Mouse (Mus musculus): Measurements from ENCODE around the gene Amz2. TPM values are rescaled to one million over a fixed set of nuclear protein-coding genes. Genes with fewer than 3 reads are reported as not detected.
"Not testable (repeated sequence)": the region's sequence is repeated elsewhere in the genome, so short reads cannot be mapped to it uniquely, and the experiment has no call there.

The Amz2 gene
- total RNA-seq, 2 experiments from 2014 or later, result 37.5 to 41.1 TPM

- no peak for ATAC-seq (replicated peaks; ENCODE audit: poor library complexity, severe bottlenecking)
Measured at GRCm38 (mm10) chr11:109489763-109490162, 64.0 kb downstream of the Amz2 start.

- ATAC-seq (replicated peaks; ENCODE audit: poor library complexity, severe bottlenecking), result no peak
Measured at GRCm38 (mm10) chr11:109491844-109492243, 66.1 kb downstream of the Amz2 start.

GRCm38 (mm10) chr11:109492847-109493464, 67.2 kb downstream of the Amz2 start:
- not testable (repeated sequence) for ATAC-seq (replicated peaks; ENCODE audit: poor library complexity, severe bottlenecking)

GRCm38 (mm10) chr11:109494890-109495770, 69.4 kb downstream of the Amz2 start:
- ATAC-seq (replicated peaks; ENCODE audit: poor library complexity, severe bottlenecking), result no peak

GRCm38 (mm10) chr11:109495771-109496474, 70.2 kb downstream of the Amz2 start:
- ATAC-seq (replicated peaks; ENCODE audit: poor library complexity, severe bottlenecking), result peak; percentile 67

GRCm38 (mm10) chr11:109496475-109496993, 70.8 kb downstream of the Amz2 start:
- ATAC-seq (replicated peaks; ENCODE audit: poor library complexity, severe bottlenecking), result no peak

GRCm38 (mm10) chr11:109496996-109497714, 71.4 kb downstream of the Amz2 start:
- peak; percentile 26 for ATAC-seq (replicated peaks; ENCODE audit: poor library complexity, severe bottlenecking)

GRCm38 (mm10) chr11:109497990-109498389, 72.2 kb downstream of the Amz2 start:
- ATAC-seq (replicated peaks; ENCODE audit: poor library complexity, severe bottlenecking), result no peak

- ATAC-seq (replicated peaks; ENCODE audit: poor library complexity, severe bottlenecking), result no peak
Measured at GRCm38 (mm10) chr11:109500206-109500605, 74.5 kb downstream of the Amz2 start.

Other genes starting within 250 kb of the Amz2 start
- not detected in 2 replicates for gene Rgs9, start 127.8 kb upstream of the Amz2 start, total RNA-seq (2014; fragmentation: Nextera tagmentation)
- gene Rgs9, start 127.8 kb upstream of the Amz2 start, total RNA-seq (2017), result not detected in 2 replicates
- 34.6 and 38.5 TPM in 2 replicates for gene Gna13, start 63.1 kb upstream of the Amz2 start, total RNA-seq (2014; fragmentation: Nextera tagmentation)
- 40.6 and 43.5 TPM in 2 replicates for gene Gna13, start 63.1 kb upstream of the Amz2 start, total RNA-seq (2017)
- gene 9930022D16Rik, start 12.0 kb upstream of the Amz2 start, total RNA-seq (2014; fragmentation: Nextera tagmentation), result not detected in 2 replicates
- gene 9930022D16Rik, start 12.0 kb upstream of the Amz2 start, total RNA-seq (2017), result not detected in 2 replicates
- gene Arsg, start 47.4 kb downstream of the Amz2 start, total RNA-seq (2014; fragmentation: Nextera tagmentation), result 1.4 and 2.1 TPM in 2 replicates
- gene Arsg, start 47.4 kb downstream of the Amz2 start, total RNA-seq (2017), result 1.5 and 1.6 TPM in 2 replicates
- gene Slc16a6, start 47.7 kb downstream of the Amz2 start, total RNA-seq (2014; fragmentation: Nextera tagmentation), result 41.4 and 42.6 TPM in 2 replicates
- 14.9 and 16.6 TPM in 2 replicates for gene Slc16a6, start 47.7 kb downstream of the Amz2 start, total RNA-seq (2017)
- 5.7 and 8.4 TPM in 2 replicates for gene Wipi1, start 186.0 kb downstream of the Amz2 start, total RNA-seq (2014; fragmentation: Nextera tagmentation)
- gene Wipi1, start 186.0 kb downstream of the Amz2 start, total RNA-seq (2017), result 1.6 and 6.2 TPM in 2 replicates
- gene Prkar1a, start 223.5 kb downstream of the Amz2 start, total RNA-seq (2014; fragmentation: Nextera tagmentation), result 91.7 and 101 TPM in 2 replicates
- gene Prkar1a, start 223.5 kb downstream of the Amz2 start, total RNA-seq (2017), result 77.3 and 83.9 TPM in 2 replicates

Data from granulocyte monocyte progenitor cell, adult 5-6 weeks (primary cell).